Comparison of ENCODE assay signal across 14 mouse cellular contexts in genomic region chr11:7625256-7625655, GRCm38 (mm10).
DNase-seq lines count a peak whose midpoint lies in the region; ATAC-seq and TF ChIP-seq lines count a peak whose summit lies in the region.
"Had no signal": no experiment of that assay in that cellular context is flagged by ENCODE, and none has a peak within 500 bp of the region (broad histone marks: within the 10 kb centered on the region; RNA-seq: fewer than 3 reads in every experiment).

No protein-coding gene starts in this region.

- DNase-seq in cerebellum, postnatal 10 days = peak; percentile 17 to 28
- no peak for DNase-seq in cerebellum, adult 11-12 months
- peak; percentile 7 for DNase-seq in kidney, adult 2 months
- no peak for DNase-seq in kidney, postnatal 25 days
- DNase-seq in right cerebral cortex, adult 2 months (ENCODE audit: low spot score in 2 of 2) = peak; percentile 5 to 6
- no peak for DNase-seq in right cerebral cortex, postnatal 4 days
- DNase-seq: cerebellum, adult 11 months; kidney, postnatal 14 days had no signal

- H3K27me3 ChIP-seq in kidney, adult 2 months (replicated peaks; ENCODE audit: control insufficient read depth, insufficient read depth, low read length) = no peaks in the 10 kb centered on the region
- H3K27me3 ChIP-seq in limb, embryonic 15.5 days = no peaks in the 10 kb centered on the region
- H3K27me3 ChIP-seq in hindbrain, embryonic 12.5 days = no peaks in the 10 kb centered on the region
- H3K27me3 ChIP-seq: forebrain, embryonic 15.5 days had no signal

- no peaks in the 10 kb centered on the region for H3K9me3 ChIP-seq in limb, embryonic 15.5 days
- no peaks in the 10 kb centered on the region for H3K9me3 ChIP-seq in hindbrain, embryonic 12.5 days (replicated peaks)
- H3K9me3 ChIP-seq: forebrain, embryonic 15.5 days; G1E had no signal

- no peak overlapping the region for H3K9ac ChIP-seq in limb, embryonic 15.5 days
- H3K9ac ChIP-seq in hindbrain, embryonic 12.5 days = no peak overlapping the region
- H3K9ac ChIP-seq: forebrain, embryonic 15.5 days; liver, embryonic 14.5 days had no signal

- no peaks in the 10 kb centered on the region for H3K4me1 ChIP-seq in kidney, adult 2 months (ENCODE audit: control insufficient read depth, insufficient read depth, low read length)
- H3K4me1 ChIP-seq in limb, embryonic 15.5 days = no peaks in the 10 kb centered on the region
- H3K4me1 ChIP-seq in hindbrain, embryonic 12.5 days = no peaks in the 10 kb centered on the region
- H3K4me1 ChIP-seq: forebrain, embryonic 15.5 days had no signal

- no peak overlapping the region for H3K4me3 ChIP-seq in kidney, adult 2 months (ENCODE audit: insufficient read depth, low read depth, low read length)
- no peak overlapping the region for H3K4me3 ChIP-seq in limb, embryonic 15.5 days
- H3K4me3 ChIP-seq in hindbrain, embryonic 12.5 days = no peak overlapping the region
- H3K4me3 ChIP-seq: forebrain, embryonic 15.5 days; myocyte had no signal

- whole genome bisulfite sequencing in kidney, adult 2 months = 66% methylated on average over 3 of the region's 3 CpGs
- WGBS in limb, embryonic 15.5 days = 53% methylated on average over 3 of the region's 3 CpGs
- 76% methylated on average over 3 of the region's 3 CpGs for WGBS in hindbrain, embryonic 12.5 days

- no peaks in the 10 kb centered on the region for H3K36me3 ChIP-seq in kidney, adult 2 months (ENCODE audit: control insufficient read depth, insufficient read depth, low read length)
- no peaks in the 10 kb centered on the region for H3K36me3 ChIP-seq in limb, embryonic 15.5 days
- no peaks in the 10 kb centered on the region for H3K36me3 ChIP-seq in hindbrain, embryonic 12.5 days
- H3K36me3 ChIP-seq: forebrain, embryonic 15.5 days; G1E had no signal

- H3K4me2 ChIP-seq in limb, embryonic 15.5 days = no peak overlapping the region
- H3K4me2 ChIP-seq in hindbrain, embryonic 12.5 days (replicated peaks) = no peak overlapping the region
- H3K4me2 ChIP-seq: forebrain, embryonic 15.5 days had no signal

- no peak for ATAC-seq in limb, embryonic 15.5 days (ENCODE audit: insufficient number of reproducible peaks, low FRiP score, low TSS enrichment, low read depth)
- ATAC-seq in hindbrain, embryonic 12.5 days (ENCODE audit: low FRiP score) = no peak
- ATAC-seq: forebrain, embryonic 15.5 days had no signal

- no peak for TF ChIP-seq CTCF in kidney, adult 2 months (conservative IDR thresholded peaks at IDR 0.05; ENCODE audit: insufficient read depth, insufficient read length, low read depth, low read length)

- H3K27ac ChIP-seq in kidney, adult 2 months (ENCODE audit: insufficient read depth, low read depth, low read length) = no peak overlapping the region
- peak overlapping the region; percentile 17; the same call in 1 of the 2 replicates for H3K27ac ChIP-seq in limb, embryonic 15.5 days
- no peak overlapping the region for H3K27ac ChIP-seq in hindbrain, embryonic 12.5 days
- H3K27ac ChIP-seq: forebrain, embryonic 15.5 days; liver, embryonic 14.5 days had no signal

- no peak for TF ChIP-seq POLR2A in kidney, adult 2 months (IDR thresholded peaks at IDR 0.05; ENCODE audit: low read depth, low read length)

Comparison
In these comparisons a context has a peak if more than half of its experiments do, and no peak if none do; other contexts are left out.
1. DNase-seq: peak in cerebellum, postnatal 10 days (2 of 2), kidney, adult 2 months (single experiment) and right cerebral cortex, adult 2 months (2 of 2); none in cerebellum, adult 11-12 months (single experiment), kidney, postnatal 25 days (0 of 2) and right cerebral cortex, postnatal 4 days (single experiment).